Mouse (Mus musculus) CD4-positive naive resting alpha-beta T cell, adult 57 days (primary cell): ENCODE results near the gene Csnka2ip. TPM values are rescaled to one million over a fixed set of nuclear protein-coding genes. Genes with fewer than 3 reads are reported as not detected.

Experiments used
- total RNA-seq: library from RNA; stranded (reverse); gene quantifications from one replicate; pipeline ENCODE4 v1.2.4, GENCODE M21; 2023

The Csnka2ip gene
- total RNA-seq: not detected

GRCm38 (mm10) chr16:64602308-64602707, at the start of gene Csnka2ip:
TSS of gene Csnka2ip (minus strand) at chr16:64602408.

Other genes with a start within 250 kb of the Csnka2ip start
- 41.9 TPM for gene 4930453N24Rik, start 168.8 kb upstream of the Csnka2ip start, total RNA-seq
- 31.9 TPM for gene Zfp654, start 249.2 kb upstream of the Csnka2ip start, total RNA-seq
- gene Cggbp1, start 249.6 kb upstream of the Csnka2ip start, total RNA-seq: 102 TPM